Mouse (Mus musculus) kidney, postnatal 14 days (tissue): ENCODE data around the gene Gadd45b.

Source experiments
- DNase-seq: peaks from one replicate; pipeline ENCODE4 v3.0.0; 2022; ENCODE audit warnings: mixed read lengths

Gadd45b gene

DNA sequence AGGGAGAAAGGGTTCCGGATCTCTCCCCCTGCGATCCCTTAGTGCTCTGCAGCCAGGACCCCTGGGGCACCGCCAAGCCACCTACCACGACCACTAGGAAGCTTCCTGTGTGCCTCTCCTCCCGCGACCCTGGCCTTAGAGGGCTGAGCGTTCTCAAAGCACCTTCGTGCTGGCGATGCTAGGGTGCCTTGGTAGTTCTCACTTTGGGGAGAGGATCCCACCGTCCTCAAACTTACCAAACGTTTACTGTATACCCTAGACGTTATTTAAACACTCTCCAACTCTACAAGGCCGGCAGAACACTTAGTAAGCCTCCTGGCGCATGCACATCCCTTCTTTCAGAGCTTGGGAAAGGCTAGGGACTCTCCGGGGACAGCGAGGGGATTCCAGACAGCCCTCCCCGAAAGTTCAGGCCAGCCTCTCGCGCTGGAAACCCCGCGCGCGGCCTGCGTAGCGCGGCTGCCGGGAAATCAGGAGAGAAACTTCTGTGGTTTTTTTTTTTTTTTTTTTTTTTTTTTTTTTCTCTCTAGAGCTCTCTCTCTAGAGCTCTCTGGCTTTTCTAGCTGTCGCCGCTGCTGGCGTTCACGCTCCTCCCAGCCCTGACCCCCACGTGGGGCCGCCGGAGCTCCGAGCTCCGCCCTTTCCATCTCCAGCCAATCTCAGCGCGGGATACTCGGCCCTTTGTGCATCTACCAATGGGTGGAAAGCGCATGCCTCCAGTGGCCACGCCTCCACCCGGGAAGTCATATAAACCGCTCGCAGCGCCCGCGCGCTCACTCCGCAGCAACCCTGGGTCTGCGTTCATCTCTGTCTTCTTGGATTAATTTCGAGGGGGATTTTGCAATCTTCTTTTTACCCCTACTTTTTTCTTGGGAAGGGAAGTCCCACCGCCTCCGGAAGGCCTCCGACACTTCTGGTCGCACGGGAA, at the start of gene Gadd45b:
Gene Gadd45b, plus strand, starts transcription at position 775 of the 928 bp plus-strand sequence.
- peak; percentile 99 for DNase-seq

DNA sequence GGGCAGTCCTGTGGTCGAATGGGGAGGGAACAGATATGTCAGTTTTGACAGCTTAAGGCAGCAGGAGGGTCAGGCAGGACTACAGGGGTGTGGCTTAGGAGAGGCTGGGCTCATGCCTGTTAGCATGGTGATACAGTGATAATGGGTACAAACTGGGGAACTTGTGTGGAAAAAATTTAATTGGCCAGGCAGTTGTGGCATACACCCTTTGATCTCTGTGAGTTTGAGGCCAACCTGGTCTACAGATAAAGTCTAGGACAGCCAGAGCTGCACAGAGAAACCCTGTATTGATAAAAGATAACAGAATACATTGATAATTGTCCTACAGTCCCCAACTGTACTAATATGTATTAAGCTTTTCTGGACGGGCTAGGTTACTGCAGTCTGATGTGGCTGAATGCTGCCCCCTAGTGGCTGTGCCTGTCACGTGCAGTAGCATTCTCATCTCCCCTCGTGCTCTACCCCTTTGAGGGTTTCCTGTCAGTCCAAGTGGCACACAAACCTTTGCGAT, 49.7 kb upstream of the Gadd45b start:
- DNase-seq: peak; percentile 69

DNA sequence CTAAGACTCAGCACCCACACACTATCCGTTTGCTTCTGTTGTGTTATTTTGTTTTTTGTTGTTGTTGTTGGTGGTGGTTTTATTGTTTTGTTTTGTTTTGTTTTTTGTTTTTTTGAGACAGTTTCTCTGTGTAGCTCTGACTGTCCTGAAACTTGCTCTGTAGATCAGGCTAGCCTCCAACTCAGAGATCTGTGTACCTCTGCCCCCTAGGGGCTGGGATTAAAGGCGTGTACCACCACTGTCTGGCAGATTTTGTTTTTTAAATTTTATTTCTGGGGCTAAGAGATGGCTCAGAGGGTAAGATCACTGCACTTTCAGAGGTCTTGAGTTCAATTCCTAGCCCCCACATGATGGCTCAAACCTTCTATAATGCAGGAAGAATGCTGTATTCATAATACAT, 49.0 kb upstream of the Gadd45b start:
- no peak for DNase-seq

DNA sequence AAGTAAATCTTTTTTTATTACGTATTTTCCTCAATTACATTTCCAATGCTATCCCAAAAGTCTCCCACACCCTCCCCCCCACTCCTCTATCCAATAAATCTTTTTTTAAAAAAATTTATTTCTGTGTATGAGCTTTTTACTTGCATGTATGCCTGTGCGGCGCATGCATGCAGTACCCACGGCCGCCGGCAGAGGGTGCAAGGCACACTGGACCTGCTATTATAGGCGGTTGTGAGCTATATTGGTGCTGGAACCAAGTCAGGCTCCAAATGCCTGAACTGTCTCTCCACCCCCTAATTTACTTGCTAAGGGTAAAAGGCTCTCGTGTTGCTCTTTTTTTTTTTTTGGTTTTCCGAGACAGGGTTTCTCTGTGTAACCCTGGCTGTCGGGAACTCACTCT, 48.6 kb upstream of the Gadd45b start:
- peak; percentile 80 for DNase-seq

DNA sequence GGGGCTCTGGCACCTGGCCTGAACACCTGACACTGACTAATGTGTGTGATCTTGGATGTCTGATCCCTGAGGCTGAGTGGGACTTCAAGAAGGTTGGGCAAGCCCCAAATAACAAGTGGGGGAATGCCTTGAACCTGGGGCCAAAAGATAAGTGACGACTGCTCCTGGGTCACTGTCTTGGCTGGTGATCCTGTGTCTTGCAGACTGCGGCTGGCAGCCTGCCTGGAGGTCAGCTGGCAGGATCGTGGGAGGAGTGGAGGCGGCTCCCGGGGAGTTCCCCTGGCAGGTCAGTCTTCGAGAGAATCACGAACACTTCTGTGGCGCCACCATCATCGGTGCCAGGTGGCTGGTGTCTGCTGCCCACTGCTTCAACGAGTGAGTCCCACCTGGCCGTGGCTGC, 42.7 kb upstream of the Gadd45b start:
- DNase-seq: peak; percentile 80

DNA sequence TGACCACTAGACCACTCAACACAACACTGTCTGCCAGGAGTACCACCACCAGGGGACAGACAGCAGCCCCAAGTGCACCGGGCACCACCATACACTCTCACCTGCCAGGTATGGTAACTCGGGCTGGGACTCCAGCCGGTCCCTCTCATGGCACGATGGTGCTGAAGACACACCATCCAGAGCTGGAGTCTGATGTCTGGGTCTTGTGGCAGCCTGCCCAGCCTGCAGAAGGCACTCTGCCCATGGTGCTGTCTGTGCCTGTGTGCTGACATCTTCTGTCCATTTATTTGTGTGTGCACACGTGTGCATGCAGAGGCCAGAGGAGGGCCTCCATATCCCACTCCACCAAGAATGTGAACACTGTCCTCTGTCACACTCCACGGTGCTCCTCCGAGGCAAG, 34.8 kb upstream of the Gadd45b start:
- no peak for DNase-seq

DNA sequence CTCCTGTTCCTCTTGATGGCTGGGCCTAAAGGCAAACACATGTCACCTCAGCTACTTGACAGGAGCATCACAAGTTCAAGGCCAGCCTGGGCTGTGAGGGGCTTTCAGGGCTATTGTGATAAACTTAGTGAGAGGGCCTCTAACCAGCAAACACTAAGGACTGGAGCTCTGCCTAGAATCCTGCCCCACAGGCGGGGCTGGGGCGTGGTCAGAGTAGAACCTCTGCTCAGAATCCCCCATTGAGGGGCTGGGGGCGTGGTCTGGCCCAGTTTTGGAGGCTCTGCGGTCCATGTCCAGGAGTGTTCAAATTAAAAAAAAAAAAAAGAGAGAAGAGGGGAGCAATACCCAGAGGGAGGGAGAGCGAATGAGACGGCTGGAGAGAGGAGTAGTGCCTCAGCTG, 34.2 kb upstream of the Gadd45b start:
- no peak for DNase-seq

DNA sequence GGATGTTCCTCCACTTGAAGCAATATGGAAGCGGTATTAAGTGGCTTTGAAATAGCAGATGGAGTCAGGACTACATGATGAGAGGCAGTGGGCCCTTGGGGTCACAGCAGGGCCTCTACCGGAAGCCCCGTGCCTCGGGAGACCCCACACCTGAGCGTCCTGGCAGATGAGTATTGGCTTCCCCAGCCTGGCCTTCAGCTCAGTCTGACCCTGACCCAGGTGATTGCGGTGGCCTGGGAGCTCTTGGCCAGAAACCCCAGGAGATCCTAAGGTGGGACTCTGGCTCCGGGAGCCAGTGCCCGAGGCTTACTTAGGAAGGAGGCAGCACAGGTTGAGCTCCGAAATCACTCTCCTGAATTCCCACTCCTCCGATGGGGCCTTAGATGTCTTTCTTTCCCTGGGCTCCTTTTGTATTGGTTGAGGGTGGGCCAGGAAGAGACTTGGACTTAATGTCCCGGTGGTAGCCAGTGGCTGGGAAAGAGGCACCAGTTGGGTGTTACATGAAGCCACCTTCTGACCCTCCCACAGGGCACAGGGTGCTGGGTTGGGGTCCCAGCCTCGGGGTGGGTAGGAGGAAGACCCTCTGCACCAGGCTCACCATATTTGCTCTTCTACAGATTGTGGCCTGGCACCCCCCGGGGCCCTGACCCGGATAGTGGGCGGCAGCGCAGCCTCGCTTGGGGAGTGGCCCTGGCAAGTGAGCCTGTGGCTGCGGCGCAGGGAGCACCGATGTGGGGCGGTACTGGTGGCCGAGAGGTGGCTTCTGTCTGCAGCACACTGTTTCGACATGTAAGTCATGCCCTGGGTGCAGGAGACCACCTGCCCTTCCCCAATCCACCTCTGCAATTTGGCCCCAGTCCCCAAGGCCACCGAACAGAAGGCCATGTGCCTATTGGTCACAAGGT, 33.0 kb upstream of the Gadd45b start:
- DNase-seq: no peak

DNA sequence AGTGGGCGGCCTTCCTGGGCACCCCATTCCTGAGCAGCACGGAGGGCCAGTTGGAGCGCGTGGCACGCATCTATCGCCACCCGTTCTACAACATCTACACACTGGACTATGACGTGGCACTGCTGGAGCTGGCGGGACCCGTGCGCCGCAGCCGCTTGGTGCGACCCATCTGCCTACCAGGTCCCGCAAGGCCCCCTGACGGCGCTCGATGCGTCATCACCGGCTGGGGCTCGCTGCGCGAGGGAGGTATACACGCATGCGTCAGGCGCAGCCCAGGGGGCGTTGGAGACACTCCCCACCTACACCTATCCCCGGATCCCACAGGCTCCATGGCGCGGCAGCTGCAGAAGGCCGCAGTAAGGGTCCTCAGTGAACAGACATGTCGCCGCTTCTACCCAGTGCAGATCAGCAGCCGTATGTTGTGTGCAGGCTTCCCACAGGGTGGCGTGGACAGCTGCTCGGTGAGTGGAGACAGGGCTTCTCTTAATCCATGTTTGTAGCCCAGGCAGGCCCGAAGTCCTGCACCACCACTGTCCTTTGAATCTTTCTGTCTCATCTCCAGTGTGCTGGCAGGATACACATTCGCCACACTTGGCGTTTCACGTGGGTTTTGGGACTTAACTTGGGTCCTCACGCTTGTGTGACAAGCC, 31.9 kb upstream of the Gadd45b start:
- no peak for DNase-seq

DNA sequence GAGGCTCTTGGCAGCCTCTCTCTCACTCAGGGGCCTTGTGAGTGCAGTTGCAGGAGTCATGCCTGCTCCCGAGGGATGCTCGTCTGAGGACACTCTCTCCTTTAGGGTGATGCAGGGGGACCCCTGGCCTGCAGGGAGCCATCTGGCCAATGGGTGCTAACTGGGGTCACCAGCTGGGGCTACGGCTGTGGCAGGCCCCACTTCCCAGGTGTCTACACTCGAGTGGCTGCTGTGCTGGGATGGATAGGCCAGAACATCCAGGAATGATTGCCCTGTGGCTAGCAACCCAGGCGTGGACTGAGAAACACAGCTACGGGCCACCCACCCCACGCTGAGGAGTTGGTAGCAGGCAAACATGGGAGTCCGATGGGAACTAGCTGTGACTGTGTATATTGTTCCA, 30.8 kb upstream of the Gadd45b start:
- DNase-seq: no peak

DNA sequence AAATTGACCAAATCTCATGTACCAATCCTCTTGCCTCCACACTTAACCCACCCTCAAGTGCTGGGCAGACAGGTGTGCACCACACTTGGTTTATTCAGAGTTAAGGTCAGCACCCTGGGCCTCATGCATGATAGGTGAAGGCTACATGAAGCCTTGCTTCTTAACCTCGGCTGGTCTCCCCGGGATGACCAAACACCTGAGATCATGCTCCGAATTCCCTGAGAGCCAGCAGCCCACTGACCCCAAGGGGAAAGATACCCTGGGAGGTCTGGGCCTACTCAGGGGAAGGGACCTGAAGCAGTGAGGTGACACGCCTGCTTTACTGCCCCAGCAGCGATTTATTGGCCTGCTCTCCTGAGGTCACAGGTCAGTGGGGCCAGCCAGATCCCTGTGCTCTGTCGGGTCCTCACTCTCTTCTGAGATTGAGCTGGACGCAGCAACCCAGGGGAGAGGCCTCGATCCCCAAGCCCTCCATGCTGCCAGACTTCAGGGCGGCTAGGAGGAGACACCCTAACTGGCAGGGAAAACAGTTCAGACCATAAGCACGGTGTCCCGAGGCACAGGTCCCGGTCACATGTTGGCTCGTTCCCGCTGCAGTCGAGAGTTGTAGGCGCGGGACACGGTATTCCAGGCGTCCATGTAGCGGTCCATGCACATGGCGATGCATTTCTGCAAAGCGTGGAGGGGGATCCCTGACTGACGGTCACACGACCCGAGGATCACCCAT, 30.1 kb upstream of the Gadd45b start:
- DNase-seq: no peak

DNA sequence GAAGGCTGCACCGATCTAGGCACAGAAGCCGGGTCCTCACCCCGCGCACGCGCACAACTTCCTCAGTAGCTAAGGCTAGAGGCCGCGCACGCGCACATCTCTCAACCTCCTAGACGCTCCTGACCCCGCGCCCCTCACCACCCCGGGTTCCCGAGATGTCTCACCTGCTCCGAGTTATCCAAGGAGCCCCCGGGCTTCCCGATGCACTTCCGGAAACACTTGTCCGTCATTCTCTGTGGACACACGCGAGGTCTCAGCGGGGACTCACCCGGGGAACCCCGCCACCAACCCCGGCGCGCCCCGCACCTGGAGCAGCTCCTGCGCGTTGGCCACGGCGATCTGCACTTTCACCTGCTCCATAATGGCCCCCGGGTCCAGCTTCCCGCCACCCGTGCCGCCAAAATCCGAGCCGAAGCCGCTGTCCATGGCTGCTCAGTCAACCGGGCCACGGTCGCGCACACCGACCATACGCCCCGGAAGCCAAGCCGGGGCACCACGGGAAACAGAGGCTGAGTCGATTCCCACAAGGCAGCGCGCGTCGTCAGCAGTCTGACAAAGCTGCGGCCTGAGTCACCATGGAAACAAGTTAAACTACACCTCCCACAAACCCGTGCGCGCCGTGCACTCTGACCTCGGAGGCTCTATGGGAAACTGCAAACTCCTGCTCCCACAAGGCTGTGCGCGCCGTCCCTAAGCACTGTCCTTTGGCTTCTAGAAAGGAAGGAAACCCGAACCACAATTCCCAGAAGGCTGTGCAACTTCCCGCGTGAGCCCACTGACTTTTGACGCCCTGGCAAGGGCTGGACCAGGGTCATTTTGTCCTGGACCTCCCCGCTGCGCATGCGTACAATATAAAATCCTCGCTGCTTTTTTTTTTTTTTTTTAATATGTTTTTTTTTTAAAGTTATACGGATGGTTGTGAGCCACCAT, 29.3 kb upstream of the Gadd45b start, which contains the start of gene Timm13:
Gene Timm13, minus strand, starts transcription at position 652 of the 930 bp plus-strand sequence.
- DNase-seq: peak; percentile 99

DNA sequence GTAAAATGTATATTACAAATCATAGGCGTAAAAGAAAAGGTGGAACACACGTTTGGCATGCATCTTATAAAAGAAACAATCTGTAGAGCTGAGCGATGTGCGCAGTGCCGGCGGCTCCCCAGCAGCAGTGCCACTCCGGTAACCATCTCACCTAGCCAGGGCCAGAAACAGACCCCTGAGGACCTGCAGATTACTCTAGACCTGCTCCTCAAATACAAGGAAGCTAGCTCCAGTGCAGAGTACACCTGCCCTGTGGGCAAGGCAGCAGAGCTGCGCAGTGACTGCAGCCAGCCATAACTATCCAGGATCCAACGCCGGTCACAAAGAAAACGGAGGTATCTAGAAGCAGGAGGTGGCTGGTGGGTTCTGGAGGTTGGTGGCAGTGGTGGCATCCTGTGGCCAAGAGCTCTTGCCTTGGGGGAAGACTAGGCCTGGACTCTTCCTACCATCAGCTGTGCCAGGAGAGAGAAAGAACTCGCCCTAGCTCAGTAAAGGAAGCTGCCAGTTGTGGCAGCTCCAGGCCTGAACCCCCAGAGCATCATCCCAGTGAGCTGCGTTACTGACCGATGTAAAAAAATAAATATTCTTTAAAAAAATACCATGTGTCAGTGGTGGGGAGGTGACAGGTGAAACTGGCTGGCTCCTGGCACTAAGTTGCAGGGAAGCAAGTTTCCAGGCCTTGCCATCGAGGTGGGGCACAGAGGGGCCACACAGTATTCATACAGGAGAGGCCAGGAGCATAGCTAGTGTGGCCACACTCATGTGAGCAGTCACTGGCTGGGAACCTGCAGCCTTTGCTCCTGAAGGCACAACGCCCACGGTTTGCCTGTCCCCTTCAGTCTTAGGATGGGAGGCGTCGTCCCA, 28.2 kb upstream of the Gadd45b start:
- no peak for DNase-seq

DNA sequence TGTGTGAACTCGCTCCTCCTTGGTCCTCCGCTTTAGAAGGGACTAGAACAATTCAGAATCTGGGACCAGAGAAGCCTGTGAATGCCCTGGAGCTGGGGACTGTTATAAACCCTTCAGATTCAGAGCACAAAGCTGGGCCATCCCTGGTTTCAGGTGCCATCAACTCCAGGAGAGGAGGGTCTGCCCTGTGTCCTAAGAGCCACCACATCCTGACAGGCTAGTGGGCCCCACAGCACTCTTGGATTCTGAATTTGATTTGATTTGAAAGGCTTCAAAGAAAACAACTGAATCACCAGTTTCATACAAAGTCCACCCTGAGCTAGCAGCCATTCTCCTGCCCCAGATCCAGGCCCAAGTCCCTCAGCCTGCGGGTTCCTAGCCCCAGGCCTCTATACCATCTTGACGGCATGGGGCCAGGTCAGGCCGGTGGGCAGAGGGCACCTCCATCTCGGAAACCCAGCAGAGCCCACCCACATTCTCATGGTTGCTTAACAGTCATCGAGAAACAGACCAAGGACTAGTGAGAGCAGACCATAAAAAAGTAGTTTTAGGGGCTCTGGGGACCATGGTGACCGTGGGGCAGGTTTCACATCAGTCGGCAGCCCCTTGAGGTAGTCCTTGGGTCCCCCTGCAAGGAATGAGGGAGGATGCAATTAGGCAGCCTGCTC, 27.5 kb upstream of the Gadd45b start:
- no peak for DNase-seq

DNA sequence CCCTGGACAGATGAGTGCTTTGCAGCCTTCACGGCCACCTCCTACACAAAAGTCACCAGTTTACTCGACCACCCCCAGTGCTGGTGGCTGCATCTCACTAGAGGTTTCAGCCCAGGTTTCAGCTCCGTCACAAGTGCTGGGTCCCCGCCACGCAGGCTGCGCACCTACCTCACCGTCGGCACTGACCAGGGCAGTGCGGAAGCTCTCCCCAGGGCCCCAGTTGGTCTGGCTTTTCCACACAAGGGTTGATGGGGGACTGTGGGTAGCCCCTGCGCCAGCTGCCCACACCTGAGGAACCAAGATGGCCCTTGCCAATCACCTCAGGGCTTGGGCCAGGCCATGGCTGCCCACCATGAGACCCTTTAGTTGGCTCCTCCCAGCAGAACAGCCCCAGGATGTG, 26.6 kb upstream of the Gadd45b start:
- no peak for DNase-seq

DNA sequence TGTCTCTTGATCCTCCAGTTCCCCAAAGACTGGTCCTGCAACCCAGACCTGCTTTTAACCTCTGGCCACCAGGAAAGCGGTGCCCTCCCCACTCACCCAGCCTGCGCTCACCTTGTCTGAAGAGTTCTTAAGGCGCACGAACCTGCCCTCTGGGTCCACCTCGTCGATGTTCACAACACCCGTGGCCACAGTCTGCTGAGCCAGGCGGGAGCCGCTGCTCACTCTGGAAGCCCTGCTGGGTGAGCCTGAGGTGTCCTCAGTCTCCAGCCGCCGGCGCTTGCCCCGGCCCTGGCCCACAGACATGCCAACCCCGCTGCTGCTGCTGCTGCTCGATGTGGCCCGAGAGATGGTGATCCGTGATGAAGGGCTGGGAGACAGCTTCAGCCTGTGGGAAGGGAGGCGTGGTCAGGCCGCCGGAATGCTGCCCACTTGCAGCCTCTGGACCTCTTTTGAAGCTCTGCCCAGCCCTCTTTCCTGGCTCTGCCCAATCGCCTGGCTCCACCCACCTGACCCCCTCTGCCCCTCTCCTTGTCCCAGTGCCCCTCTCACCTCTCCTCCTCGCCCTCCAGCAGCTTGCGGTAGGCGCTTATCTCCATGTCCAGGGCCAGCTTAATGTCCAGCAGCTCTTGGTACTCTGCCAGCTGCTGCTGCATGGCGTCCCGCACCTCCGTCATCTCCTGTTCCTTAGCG, 25.7 kb upstream of the Gadd45b start:
- no peak for DNase-seq

DNA sequence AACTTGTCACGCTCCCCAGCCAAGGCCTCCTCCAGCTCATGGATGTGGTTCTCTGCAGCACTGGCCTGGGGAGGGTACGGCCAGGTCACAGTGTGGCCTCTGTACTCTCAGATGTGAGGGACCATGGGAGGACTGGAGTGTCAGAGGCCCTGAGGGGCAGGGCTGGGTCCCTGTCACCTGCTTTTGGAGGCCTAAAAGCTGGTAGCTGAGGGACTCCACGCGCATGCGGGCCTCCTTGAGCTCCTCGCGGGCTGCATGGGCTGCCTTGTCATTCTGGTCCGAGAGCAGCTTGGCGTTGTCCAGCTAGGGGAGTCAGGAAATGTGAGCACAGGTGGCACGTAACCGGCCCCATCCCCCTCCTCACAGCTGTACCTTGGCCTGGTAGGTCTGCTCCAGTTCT, 25.2 kb upstream of the Gadd45b start:
- DNase-seq: no peak

DNA sequence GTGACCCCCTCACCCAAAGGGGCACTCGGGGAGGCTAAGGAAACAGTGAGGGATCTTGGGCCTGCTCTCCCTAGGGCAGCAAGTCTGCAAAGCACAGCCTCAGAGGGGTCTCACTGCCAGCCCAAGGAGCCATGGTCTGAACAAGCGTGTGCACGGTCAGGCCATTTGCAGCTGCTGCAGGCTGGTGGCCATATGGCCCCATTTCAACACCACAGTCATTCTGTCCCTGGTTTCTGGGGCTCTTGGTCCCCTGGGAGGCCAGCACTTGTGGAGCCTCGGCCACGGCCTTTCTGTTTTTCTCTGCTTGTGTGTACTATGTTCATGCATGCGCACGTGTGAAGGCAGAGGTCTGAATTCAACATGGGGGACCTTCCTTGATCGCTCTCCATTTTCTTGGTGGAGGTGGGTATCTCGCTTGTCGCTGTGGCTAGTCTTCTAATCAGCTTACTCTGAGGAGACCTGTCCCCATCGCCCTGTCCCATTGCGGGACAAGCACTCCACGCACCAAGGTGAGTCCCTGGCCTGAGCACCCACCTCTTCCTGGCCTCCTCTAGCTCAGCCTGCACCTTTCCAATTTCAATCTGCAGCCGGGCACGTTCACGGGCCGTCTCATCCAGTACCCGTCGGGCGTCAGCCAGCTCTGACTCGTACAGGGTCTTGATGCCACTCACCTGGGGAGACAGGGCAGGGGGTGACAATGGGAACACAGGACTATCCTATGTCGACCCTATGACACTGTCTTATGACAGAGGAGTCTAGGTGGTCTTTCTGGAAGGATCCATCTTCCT, 20.3 kb upstream of the Gadd45b start:
- DNase-seq: no peak
